Mouse (Mus musculus) retina, postnatal 1 day (tissue): Measurements from ENCODE around the gene Hoxa5.

ENCODE experiments used
- DNase-seq: peaks from one replicate; pipeline ENCODE4 v3.0.0-alpha.2; 2012

The Hoxa5 gene

GRCm38 (mm10) chr6:52196811-52197210 lies 7.6 kb downstream of the Hoxa5 start:
- no peak for DNase-seq

- DNase-seq: no peak
Measured at GRCm38 (mm10) chr6:52194690-52195089, 9.7 kb downstream of the Hoxa5 start.

- peak; percentile 82 for DNase-seq
Measured at GRCm38 (mm10) chr6:52191860-52192550, 12.4 kb downstream of the Hoxa5 start.

GRCm38 (mm10) chr6:52190906-52191810 lies 13.2 kb downstream of the Hoxa5 start, which contains the start of gene Hoxa4:
Gene Hoxa4 (minus strand): TSS chr6:52191753.
- DNase-seq: no peak

GRCm38 (mm10) chr6:52190410-52190809 lies 14.0 kb downstream of the Hoxa5 start:
- no peak for DNase-seq

GRCm38 (mm10) chr6:52189909-52190308 lies 14.5 kb downstream of the Hoxa5 start:
- no peak for DNase-seq

- DNase-seq: no peak
Measured at GRCm38 (mm10) chr6:52189172-52189591, 15.2 kb downstream of the Hoxa5 start.

- DNase-seq: no peak
Measured at GRCm38 (mm10) chr6:52186500-52186899, 17.9 kb downstream of the Hoxa5 start.

- no peak for DNase-seq
Measured at GRCm38 (mm10) chr6:52185834-52186233, 18.6 kb downstream of the Hoxa5 start.

- DNase-seq: no peak
Measured at GRCm38 (mm10) chr6:52185222-52185621, 19.2 kb downstream of the Hoxa5 start.

- no peak for DNase-seq
Measured at GRCm38 (mm10) chr6:52184668-52185067, 19.7 kb downstream of the Hoxa5 start.

- no peak for DNase-seq
Measured at GRCm38 (mm10) chr6:52183311-52184080, 20.9 kb downstream of the Hoxa5 start.

GRCm38 (mm10) chr6:52182793-52183192 lies 21.6 kb downstream of the Hoxa5 start:
- DNase-seq: no peak

- no peak for DNase-seq
Measured at GRCm38 (mm10) chr6:52182030-52182429, 22.4 kb downstream of the Hoxa5 start.

- no peak for DNase-seq
Measured at GRCm38 (mm10) chr6:52180726-52181125, 23.7 kb downstream of the Hoxa5 start.

- DNase-seq: no peak
Measured at GRCm38 (mm10) chr6:52180213-52180710, 24.1 kb downstream of the Hoxa5 start.

- no peak for DNase-seq
Measured at GRCm38 (mm10) chr6:52179690-52180089, 24.7 kb downstream of the Hoxa5 start.

GRCm38 (mm10) chr6:52178918-52179665 lies 25.3 kb downstream of the Hoxa5 start:
- no peak for DNase-seq

- no peak for DNase-seq
Measured at GRCm38 (mm10) chr6:52177806-52178205, 26.6 kb downstream of the Hoxa5 start.

GRCm38 (mm10) chr6:52177061-52177735 lies 27.2 kb downstream of the Hoxa5 start, which contains the start of gene 5730596B20Rik:
Gene 5730596B20Rik (plus strand): TSS chr6:52177498.
- DNase-seq: no peak

GRCm38 (mm10) chr6:52176391-52176790 lies 28.0 kb downstream of the Hoxa5 start:
- DNase-seq: no peak
